Mouse (Mus musculus) neural tube, embryonic 11.5 days (tissue): Measurements from ENCODE around the gene Gm12248. TPM values are rescaled to one million over a fixed set of nuclear protein-coding genes. Genes with fewer than 3 reads are reported as not detected.
"Not testable (repeated sequence)": the region's sequence is repeated elsewhere in the genome, so short reads cannot be mapped to it uniquely, and the experiment has no call there.

Source experiments
- ATAC-seq: fragments of 200-750 bp; cut with Nextera tagmentation; 2 replicates; pipeline ENCODE4 v1.8.0; 2017; ENCODE audit warnings: moderate number of reproducible peaks, mild to moderate bottlenecking, moderate TSS enrichment, moderate library complexity; ENCODE audit not compliant: insufficient read depth, low FRiP score, low TSS enrichment
- DNase-seq: peaks from one replicate; pipeline ENCODE4 v3.0.0-alpha.2; 2015; ENCODE audit warnings: low spot score
- H3K27ac ChIP-seq: fragments of 300-500 bp; sonication (generic); 2 replicates; pipeline ENCODE4 v1.5.1; 2014; ENCODE audit warnings: low read depth, mild to moderate bottlenecking, low read length
- H3K27me3 ChIP-seq: fragments of 300-500 bp; sonication (generic); 2 replicates; pipeline ENCODE4 v1.6.1; 2014; ENCODE audit warnings: mild to moderate bottlenecking, low read length, mixed read lengths; ENCODE audit not compliant: control insufficient read depth, insufficient read depth
- H3K36me3 ChIP-seq: fragments of 300-500 bp; sonication (generic); 2 replicates; pipeline ENCODE4 v1.6.1; 2014; ENCODE audit warnings: mild to moderate bottlenecking, low read length, moderate library complexity, mixed read lengths; ENCODE audit not compliant: control insufficient read depth, insufficient read depth
- H3K4me1 ChIP-seq: fragments of 300-500 bp; sonication (generic); 2 replicates; pipeline ENCODE4 v1.6.1; 2014; ENCODE audit warnings: low read length, mixed read lengths; ENCODE audit not compliant: control insufficient read depth, insufficient read depth
- H3K4me2 ChIP-seq: fragments of 300-500 bp; sonication (generic); 2 replicates; pipeline ENCODE4 v1.6.1; 2014; ENCODE audit warnings: low read depth, mild to moderate bottlenecking, moderate library complexity
- H3K4me3 ChIP-seq: fragments of 300-500 bp; sonication (generic); 2 replicates; pipeline ENCODE4 v1.5.1; 2014; ENCODE audit warnings: low read depth, low read length
- H3K9ac ChIP-seq: fragments of 300-500 bp; sonication (generic); 2 replicates; pipeline ENCODE4 v1.6.1; 2014; ENCODE audit warnings: mild to moderate bottlenecking, low read length
- H3K9me3 ChIP-seq: fragments of 300-500 bp; sonication (generic); 2 replicates; pipeline ENCODE4 v1.6.1; 2016; ENCODE audit warnings: low read length; ENCODE audit not compliant: control insufficient read depth
- WGBS: fragments of 180-500 bp; shearing (Covaris S2); extraction: QIAGEN DNeasy Blood & Tissue Kit; methylation state at CpG from one replicate; pipeline ENCODE4 v1.1.7; 2014; 5-methylcytosine and 5-hydroxymethylcytosine counted together
- polyA plus RNA-seq: library from polyadenylated mRNA; unstranded; fragments of >200 nt; fragmentation: Nextera tagmentation; extraction: Ambion mirVana; gene quantifications from 2 replicates; pipeline ENCODE4 v1.2.1, GENCODE M21; 2014

Gene Gm12248
- polyA plus RNA-seq, 1 experiment from 2014 or later, result not detected

GRCm38 (mm10) chr11:58077270-58077669 lies 15.7 kb downstream of the Gm12248 start:
- Histone ChIP-seq H3K4me1 (no peaks in the 10 kb centered on the region), H3K4me3 (no peak overlapping the region), H3K27ac (no peak overlapping the region), H3K4me2 (no peak overlapping the region), H3K9me3 (no peaks in the 10 kb centered on the region), H3K9ac (no peak overlapping the region), H3K27me3 (no peaks in the 10 kb centered on the region), H3K36me3 (no peaks in the 10 kb centered on the region)
- 83% methylated on average over 4 of the region's 4 CpGs for WGBS
- no peak for ATAC-seq
- no peak for DNase-seq

- no peak overlapping the region for H3K9ac ChIP-seq
- H3K4me2 ChIP-seq, result no peak overlapping the region
- H3K27ac ChIP-seq, result no peak overlapping the region
- no peaks in the 10 kb centered on the region for H3K36me3 ChIP-seq
- H3K4me3 ChIP-seq, result no peak overlapping the region
- ATAC-seq, result no peak
- H3K27me3 ChIP-seq, result no peaks in the 10 kb centered on the region
- no peak for DNase-seq
- H3K9me3 ChIP-seq, result no peaks in the 10 kb centered on the region
- 77% methylated on average over 3 of the region's 3 CpGs for WGBS
- H3K4me1 ChIP-seq, result no peaks in the 10 kb centered on the region
Observed at GRCm38 (mm10) chr11:58072978-58073377, 20.0 kb downstream of the Gm12248 start.

GRCm38 (mm10) chr11:58065025-58065424 lies 27.9 kb downstream of the Gm12248 start:
- ATAC-seq (no peak), DNase-seq (no peak)
- no peaks in the 10 kb centered on the region for H3K9me3 ChIP-seq
- no peaks in the 10 kb centered on the region for H3K27me3 ChIP-seq
- 85% methylated on average over 4 of the region's 4 CpGs for WGBS
- no peak overlapping the region for H3K4me3 ChIP-seq
- H3K36me3 ChIP-seq, result no peaks in the 10 kb centered on the region
- no peaks in the 10 kb centered on the region for H3K4me1 ChIP-seq
- no peak overlapping the region for H3K4me2 ChIP-seq
- H3K9ac ChIP-seq, result no peak overlapping the region
- no peak overlapping the region for H3K27ac ChIP-seq

GRCm38 (mm10) chr11:58062586-58062985 lies 30.3 kb downstream of the Gm12248 start:
- no peak overlapping the region for H3K9ac ChIP-seq
- H3K36me3 ChIP-seq, result peaks cover 6% of the 10 kb centered on the region
- H3K4me3 ChIP-seq, result no peak overlapping the region
- no peak for DNase-seq
- no peak for ATAC-seq
- no peaks in the 10 kb centered on the region for H3K9me3 ChIP-seq
- WGBS, result 88% methylated on average over 4 of the region's 4 CpGs
- H3K27ac ChIP-seq, result no peak overlapping the region
- H3K4me1 ChIP-seq, result no peaks in the 10 kb centered on the region
- no peaks in the 10 kb centered on the region for H3K27me3 ChIP-seq
- no peak overlapping the region for H3K4me2 ChIP-seq

GRCm38 (mm10) chr11:58061218-58061617 lies 31.7 kb downstream of the Gm12248 start:
- H3K9me3 ChIP-seq, H3K36me3 ChIP-seq, DNase-seq, H3K27ac ChIP-seq, H3K4me3 ChIP-seq, H3K4me2 ChIP-seq, H3K27me3 ChIP-seq, H3K9ac ChIP-seq, H3K4me1 ChIP-seq, ATAC-seq: not testable (repeated sequence)
- 95% methylated on average over 3 of the region's 4 CpGs for WGBS

- not testable (repeated sequence) for H3K4me1 ChIP-seq, H3K4me2 ChIP-seq, H3K27me3 ChIP-seq, ATAC-seq, H3K4me3 ChIP-seq, DNase-seq, H3K27ac ChIP-seq, H3K9me3 ChIP-seq, H3K9ac ChIP-seq
- WGBS, result 95% methylated on average over 7 of the region's 7 CpGs
- H3K36me3 ChIP-seq, result peaks cover 10% of the 10 kb centered on the region
Observed at GRCm38 (mm10) chr11:58059752-58060151, 33.2 kb downstream of the Gm12248 start.

GRCm38 (mm10) chr11:58057455-58057854 lies 35.5 kb downstream of the Gm12248 start:
- peaks cover 13% of the 10 kb centered on the region for H3K36me3 ChIP-seq
- WGBS, result 74% methylated on average over 6 of the region's 6 CpGs

GRCm38 (mm10) chr11:58046438-58046837 lies 46.5 kb downstream of the Gm12248 start:
- Histone ChIP-seq H3K4me2 (no peak overlapping the region), H3K9ac (no peak overlapping the region), H3K4me1 (no peaks in the 10 kb centered on the region), H3K9me3 (no peaks in the 10 kb centered on the region), H3K27ac (no peak overlapping the region), H3K27me3 (no peaks in the 10 kb centered on the region), H3K4me3 (no peak overlapping the region), H3K36me3 (peaks cover 12% of the 10 kb centered on the region)
- DNase-seq, result no peak
- no peak for ATAC-seq
- WGBS, result 82% methylated on average over 4 of the region's 4 CpGs

More at GRCm38 (mm10) chr11:58057455-58057854, 35.5 kb downstream of the Gm12248 start:
- no peak overlapping the region for H3K4me2 ChIP-seq
- no peak overlapping the region for H3K9ac ChIP-seq
- ATAC-seq (no peak), DNase-seq (peak; percentile 37)
- no peak overlapping the region for H3K27ac ChIP-seq
- no peak overlapping the region for H3K4me3 ChIP-seq
- H3K4me1 ChIP-seq, result no peaks in the 10 kb centered on the region
- H3K9me3 ChIP-seq, result no peaks in the 10 kb centered on the region
- H3K27me3 ChIP-seq, result no peaks in the 10 kb centered on the region

- WGBS, result 93% methylated on average over 5 of the region's 5 CpGs
- no peaks in the 10 kb centered on the region for H3K4me1 ChIP-seq
- H3K27me3 ChIP-seq, result no peaks in the 10 kb centered on the region
- H3K9me3 ChIP-seq, result no peaks in the 10 kb centered on the region
- H3K9ac ChIP-seq, result no peak overlapping the region
- ATAC-seq (no peak), DNase-seq (no peak)
- no peaks in the 10 kb centered on the region; the same call in 1 of the 2 replicates for H3K36me3 ChIP-seq
- no peak overlapping the region for H3K4me2 ChIP-seq
- H3K27ac ChIP-seq, result no peak overlapping the region
- no peak overlapping the region for H3K4me3 ChIP-seq
Observed at GRCm38 (mm10) chr11:58042861-58043431, 50.0 kb downstream of the Gm12248 start.
